Mouse (Mus musculus): ENCODE results near the gene Olfr906.

The Olfr906 gene

DNA sequence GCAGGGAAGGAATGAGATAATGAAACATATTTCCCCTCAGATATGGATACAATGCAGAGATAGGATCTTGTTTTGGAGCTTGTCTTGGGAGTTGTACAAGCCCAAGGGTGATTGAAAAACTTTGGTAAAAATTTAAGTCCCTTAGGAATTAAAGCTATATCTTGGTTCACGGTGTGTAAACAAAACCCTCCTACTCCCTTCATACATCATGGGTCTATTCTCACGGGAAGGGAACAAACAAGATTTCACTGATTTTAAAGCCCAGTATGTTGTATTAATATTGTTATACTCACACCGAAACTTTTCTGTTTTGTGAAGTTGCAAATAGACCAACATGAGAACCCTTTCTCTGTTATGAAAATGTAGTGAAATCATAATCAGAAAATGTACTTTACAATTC, at the start of gene Olfr906:
Gene Olfr906 (plus strand): TSS at position 301 of the 400 bp plus-strand sequence.
- no peak for DNase-seq (ENCODE audit: low spot score)

DNA sequence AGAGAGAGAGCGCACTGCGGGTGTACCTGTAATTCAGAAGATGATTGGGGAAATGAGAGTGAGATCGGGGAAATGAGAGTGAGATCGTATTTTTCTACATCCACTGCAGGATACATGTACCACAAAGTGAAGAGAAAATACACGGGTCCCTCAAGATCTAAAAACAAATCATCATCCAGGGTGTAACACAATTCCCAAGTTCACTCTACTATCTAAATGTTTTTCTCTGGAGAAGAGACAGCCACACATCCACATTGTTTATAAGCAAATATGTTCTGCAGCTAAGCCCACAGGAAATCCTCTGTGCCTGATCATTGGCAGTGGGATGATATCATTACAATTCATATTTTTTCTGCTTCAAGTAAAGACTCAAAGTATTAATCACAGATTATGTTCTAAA, 39.5 kb upstream of the Olfr906 start, which contains the start of gene Olfr902:
Gene Olfr902 (plus strand): TSS at position 301 of the 400 bp plus-strand sequence.
- DNase-seq (ENCODE audit: low spot score): no peak

DNA sequence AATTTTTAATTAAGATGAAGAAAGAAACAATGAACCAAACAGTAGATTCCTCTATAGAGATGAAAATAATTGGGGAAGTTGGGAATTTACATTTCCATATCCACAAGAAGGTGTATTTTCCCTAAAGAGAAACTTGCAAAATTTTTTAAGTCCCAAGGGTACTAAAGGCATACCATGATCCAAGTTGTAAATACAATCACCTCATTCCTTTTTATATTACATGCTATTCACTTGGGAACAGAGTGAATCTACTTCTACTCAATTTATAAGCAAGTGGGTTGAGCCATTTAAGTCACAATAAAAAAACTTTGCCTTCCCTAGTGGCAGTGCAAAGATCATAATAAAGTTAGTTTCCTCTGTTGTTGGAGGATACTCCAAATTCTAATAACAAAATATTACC, 24.0 kb upstream of the Olfr906 start, which contains the start of gene Olfr904:
Gene Olfr904 (plus strand): TSS at position 301 of the 400 bp plus-strand sequence.
- no peak for DNase-seq (ENCODE audit: low spot score)

DNA sequence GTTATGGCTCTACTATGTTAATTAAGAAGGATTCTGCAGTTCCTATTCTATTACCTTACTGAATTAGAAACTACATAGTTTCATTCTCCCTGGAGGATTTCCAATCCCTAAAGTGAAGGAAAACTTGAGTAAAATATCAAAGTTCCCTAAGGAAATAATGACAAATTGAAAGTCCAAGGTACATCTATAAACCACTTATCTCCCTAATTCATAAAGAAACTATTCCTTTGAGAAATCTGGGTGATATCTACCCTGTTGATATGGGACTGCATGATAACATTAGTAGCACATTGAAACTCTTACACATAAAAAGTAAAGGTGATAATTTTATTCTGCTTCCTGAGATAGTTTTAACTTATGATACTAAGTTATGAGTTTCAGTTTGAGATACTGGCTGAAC, 16.1 kb upstream of the Olfr906 start, which contains the start of gene Olfr905:
Gene Olfr905 (plus strand): TSS at position 301 of the 400 bp plus-strand sequence.
- DNase-seq (ENCODE audit: low spot score): no peak

DNA sequence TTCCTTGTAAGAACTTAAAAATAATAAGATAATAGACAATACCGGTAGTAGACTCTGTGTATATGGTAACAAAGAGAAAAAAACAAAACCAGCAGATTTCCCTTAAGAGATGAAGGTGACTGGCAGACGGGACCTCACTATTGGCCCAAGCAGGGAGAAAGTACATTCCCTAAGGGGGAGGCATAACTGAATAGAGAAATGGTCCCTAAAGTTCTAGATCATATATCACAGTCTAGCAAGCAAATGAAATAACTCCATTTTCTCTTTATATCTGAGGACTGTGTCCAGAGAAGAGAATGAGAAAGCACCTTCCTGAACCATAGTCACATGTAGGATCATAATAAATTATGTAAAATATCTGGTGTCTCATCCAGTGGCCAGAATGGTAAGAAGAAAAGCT, 8.6 kb downstream of the Olfr906 start, which contains the start of gene Olfr907:
Gene Olfr907 (plus strand): TSS at position 301 of the 400 bp plus-strand sequence.
- no peak for DNase-seq (ENCODE audit: low spot score)

DNA sequence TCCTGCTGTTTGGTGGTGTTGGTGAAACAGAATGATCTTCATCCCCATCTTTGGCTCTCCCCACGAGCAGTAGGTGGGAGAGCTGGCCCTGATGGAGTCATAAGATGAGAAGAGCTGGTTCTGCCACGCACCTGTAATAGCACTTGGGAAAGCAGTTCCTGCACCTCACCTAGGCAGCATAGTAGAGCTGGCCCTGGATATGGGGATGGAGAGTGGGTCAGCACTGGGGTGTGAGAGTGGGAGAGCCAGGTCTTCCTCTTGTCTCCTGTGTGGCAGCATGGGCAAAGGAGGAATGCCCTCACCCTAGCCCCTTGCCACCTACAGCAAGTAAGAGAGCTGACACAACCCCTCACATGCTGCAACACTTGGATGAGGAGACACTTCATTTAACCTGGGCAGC, 25.5 kb downstream of the Olfr906 start:
- no peak for DNase-seq (ENCODE audit: low spot score)

DNA sequence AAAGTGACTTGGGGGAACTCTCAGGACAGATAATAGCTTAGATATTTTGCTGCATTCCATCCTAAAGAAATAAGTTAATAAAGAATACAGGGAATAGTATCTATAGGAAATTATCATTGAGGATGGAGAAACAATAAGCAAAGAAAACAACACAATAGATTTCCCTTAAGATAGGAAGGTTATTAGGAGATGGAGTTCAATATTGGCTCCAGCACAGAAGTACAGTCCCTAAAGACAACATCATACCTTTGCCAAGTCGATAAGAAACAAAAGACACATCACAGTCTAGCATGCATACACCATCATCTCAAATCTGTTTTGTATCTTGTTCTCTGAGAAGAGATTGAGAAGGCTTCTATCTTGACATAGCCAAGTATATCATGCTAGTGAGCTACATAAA, 34.4 kb downstream of the Olfr906 start, which contains the start of gene Olfr911-ps1:
Gene Olfr911-ps1 (plus strand): TSS at position 301 of the 400 bp plus-strand sequence.
- no peak for DNase-seq (ENCODE audit: low spot score)

DNA sequence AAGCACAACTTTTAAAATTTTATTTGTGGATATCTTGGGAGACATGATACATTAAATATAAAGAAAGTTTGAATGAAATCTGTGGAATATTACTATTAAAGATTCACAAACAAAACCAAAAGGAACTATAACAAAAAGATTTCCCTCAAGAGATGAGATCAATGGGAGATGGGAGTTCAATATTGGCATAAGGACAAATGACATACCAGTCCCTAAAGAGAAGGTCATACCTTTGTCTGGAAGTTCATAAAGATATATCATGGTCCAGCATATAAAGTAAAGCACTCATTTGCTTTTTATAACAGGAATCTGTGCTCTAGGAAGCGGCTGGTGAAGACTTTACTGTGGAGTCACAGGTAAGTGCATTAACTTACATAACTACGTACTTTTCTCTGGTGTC, 50.7 kb downstream of the Olfr906 start, which contains the start of gene Olfr910:
Gene Olfr910 (plus strand): TSS at position 301 of the 400 bp plus-strand sequence.
- DNase-seq (ENCODE audit: low spot score): no peak

Data from ovary, postnatal 36 days (tissue).